9 mouse cellular contexts compared by ENCODE assay signal in genomic region chr4:31404840-31405714, GRCm38 (mm10).
A peak's percentile ranks its signal among the peaks of the same experiment; 100 is the strongest.
DNase-seq lines count a peak whose midpoint lies in the region; TF ChIP-seq lines count a peak whose summit lies in the region.
"Had no signal": no experiment of that assay in that cellular context is flagged by ENCODE, and none has a peak within 500 bp of the region (broad histone marks: within the 10 kb centered on the region; RNA-seq: fewer than 3 reads in every experiment).

No protein-coding gene starts in this region.

- peak overlapping the region; percentile 48 for H3K4me3 ChIP-seq in gastrocnemius, adult 2 months
- H3K4me3 ChIP-seq: liver, embryonic 13.5 days had no signal

- intact Hi-C loops in gastrocnemius, adult 2 months (cut with DNase I) = no loop called here
- intact Hi-C loops in gastrocnemius, postnatal 14 days (cut with DNase I; ENCODE audit: low total_unique reads) = no loop called here

- no peak for TF ChIP-seq CTCF in gastrocnemius, adult 2 months (IDR thresholded peaks at IDR 0.05)

- H3K27ac ChIP-seq in gastrocnemius, adult 2 months = no peak overlapping the region
- H3K27ac ChIP-seq: liver, embryonic 13.5 days had no signal

- DNase-seq in gastrocnemius, adult 2 months = peak; percentile 49
- DNase-seq in gastrocnemius, adult 8-10 months (ENCODE audit: low spot score in 2 of 2) = no peak
- DNase-seq in Muller cell, postnatal 12 days (ENCODE audit: inconsistent ontology term) = peak; percentile 88
- DNase-seq in gastrocnemius, postnatal 14 days = peak; percentile 35
- DNase-seq in lung, adult 18-20 months = peak; percentile 12 to 32
- DNase-seq in natural killer cell, adult 2 months (ENCODE audit: low spot score in 2 of 2) = no peak
- no peak for DNase-seq in cerebellum, adult 9-10 months
- DNase-seq in kidney, postnatal 25 days = no peak
- DNase-seq: liver, embryonic 13.5 days had no signal

Comparison
In these comparisons a context has a peak if more than half of its experiments do, and no peak if none do; other contexts are left out.
1. DNase-seq: peak in gastrocnemius, adult 2 months (single experiment), Muller cell, postnatal 12 days (single experiment), gastrocnemius, postnatal 14 days (single experiment) and lung, adult 18-20 months (2 of 2); none in gastrocnemius, adult 8-10 months (0 of 2), natural killer cell, adult 2 months (0 of 2), cerebellum, adult 9-10 months (single experiment) and kidney, postnatal 25 days (0 of 2).